Mouse (Mus musculus): ENCODE measurements at regions not wholly inside any gene's neighbourhood (a gene's known extent, or its start where the extent isn't known, plus 50 kb on each side); places are given as distances from the start of the nearest gene placed in this dataset.
"Not testable (repeated sequence)": the region's sequence is repeated elsewhere in the genome, so short reads cannot be mapped to it uniquely, and the experiment has no call there.

GRCm38 (mm10) chr17:6489926-6490564, 60.1 kb downstream of the Dynlt1b start:
- ATAC-seq = not testable (repeated sequence)

GRCm38 (mm10) chr17:6490565-6490935, 60.6 kb downstream of the Dynlt1b start:
- not testable (repeated sequence) for ATAC-seq

- peak; percentile 25 for ATAC-seq
Measured at GRCm38 (mm10) chr17:6492501-6492900, 62.6 kb downstream of the Dynlt1b start.

- peak; percentile 32 for ATAC-seq
Measured at GRCm38 (mm10) chr17:6492950-6493349, 63.0 kb downstream of the Dynlt1b start.

GRCm38 (mm10) chr17:6496491-6496890, 66.6 kb downstream of the Dynlt1b start:
- not testable (repeated sequence) for ATAC-seq

- not testable (repeated sequence) for ATAC-seq
Measured at GRCm38 (mm10) chr17:6502676-6503075, 72.8 kb downstream of the Dynlt1b start.

- ATAC-seq = not testable (repeated sequence)
Measured at GRCm38 (mm10) chr17:6505896-6506295, 76.0 kb downstream of the Dynlt1b start.

- not testable (repeated sequence) for ATAC-seq
Measured at GRCm38 (mm10) chr17:6515128-6515527, 85.2 kb downstream of the Dynlt1b start.

GRCm38 (mm10) chr17:6519107-6519506, 82.4 kb upstream of the Dynlt1c start:
- ATAC-seq = not testable (repeated sequence)

GRCm38 (mm10) chr17:6520001-6520400, 81.5 kb upstream of the Dynlt1c start:
- ATAC-seq = not testable (repeated sequence)

- not testable (repeated sequence) for ATAC-seq
Measured at GRCm38 (mm10) chr17:6520751-6521150, 80.7 kb upstream of the Dynlt1c start.

GRCm38 (mm10) chr17:6522185-6522584, 79.3 kb upstream of the Dynlt1c start:
- not testable (repeated sequence) for ATAC-seq

- not testable (repeated sequence) for ATAC-seq
Measured at GRCm38 (mm10) chr17:6538723-6539122, 62.7 kb upstream of the Dynlt1c start.

GRCm38 (mm10) chr17:6547064-6547760, 54.3 kb upstream of the Dynlt1c start:
- ATAC-seq = not testable (repeated sequence)

- not testable (repeated sequence) for ATAC-seq
Measured at GRCm38 (mm10) chr17:6547937-6548336, 53.5 kb upstream of the Dynlt1c start.
